Mouse (Mus musculus) c-Kit-positive CD71-positive TER-119-positive erythroid progenitor cells, embryonic 14.5 days (primary cell): ENCODE measurements around the gene Ttll4.

ENCODE experiments used
- DNase-seq: peaks from one replicate; pipeline ENCODE4 v3.0.0-alpha.2; 2013; ENCODE audit warnings: low spot score

The Ttll4 gene

DNA sequence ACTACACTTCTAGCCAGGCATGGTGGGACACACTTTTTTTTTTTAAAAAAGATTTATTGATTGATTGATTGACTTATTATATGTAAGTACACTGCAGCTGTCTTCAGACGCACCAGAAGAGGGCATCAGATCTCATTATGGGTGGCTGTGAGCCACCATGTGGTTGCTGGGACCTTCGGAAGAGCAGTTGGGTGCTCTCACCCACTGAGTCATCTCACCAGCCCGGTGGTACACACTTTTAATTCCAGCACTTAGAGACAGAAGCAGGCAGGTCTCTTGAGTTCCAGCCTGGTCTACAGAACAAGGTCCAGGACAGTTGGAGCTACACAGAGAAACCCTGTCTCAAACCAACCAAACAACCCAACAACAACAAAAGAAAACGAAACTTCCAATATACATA, 50.5 kb downstream of the Ttll4 start:
- DNase-seq: no peak

DNA sequence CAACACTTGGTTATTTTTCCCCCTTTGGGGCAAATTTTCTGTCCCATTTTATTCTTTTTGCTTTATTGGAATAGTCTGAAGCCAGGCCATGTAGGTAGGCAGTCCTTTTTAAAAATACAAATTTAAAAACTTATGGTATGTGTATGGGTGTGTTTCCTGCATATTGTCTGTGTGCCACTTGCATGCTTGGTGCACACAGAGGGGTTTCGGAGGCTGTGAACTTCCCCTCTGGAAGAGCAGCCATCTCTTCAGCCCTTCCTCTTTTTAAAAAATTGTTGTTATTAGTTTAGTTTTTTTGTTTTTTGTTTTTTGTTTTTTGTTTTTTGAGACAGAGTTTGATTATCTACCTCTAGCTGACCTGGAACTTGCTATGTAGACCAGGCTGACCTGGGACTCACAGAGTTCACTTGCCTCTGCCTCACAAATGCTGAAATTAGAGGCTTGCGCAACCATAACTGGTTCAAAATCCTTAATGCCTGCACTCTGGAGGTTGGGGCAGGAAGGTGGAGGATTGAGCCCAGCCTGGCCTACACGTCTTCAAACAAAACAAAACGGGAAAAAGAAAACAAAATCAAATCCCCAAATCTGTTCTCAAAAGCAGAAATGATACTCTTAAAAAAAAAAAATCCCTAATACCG, 51.0 kb downstream of the Ttll4 start:
- DNase-seq: no peak

DNA sequence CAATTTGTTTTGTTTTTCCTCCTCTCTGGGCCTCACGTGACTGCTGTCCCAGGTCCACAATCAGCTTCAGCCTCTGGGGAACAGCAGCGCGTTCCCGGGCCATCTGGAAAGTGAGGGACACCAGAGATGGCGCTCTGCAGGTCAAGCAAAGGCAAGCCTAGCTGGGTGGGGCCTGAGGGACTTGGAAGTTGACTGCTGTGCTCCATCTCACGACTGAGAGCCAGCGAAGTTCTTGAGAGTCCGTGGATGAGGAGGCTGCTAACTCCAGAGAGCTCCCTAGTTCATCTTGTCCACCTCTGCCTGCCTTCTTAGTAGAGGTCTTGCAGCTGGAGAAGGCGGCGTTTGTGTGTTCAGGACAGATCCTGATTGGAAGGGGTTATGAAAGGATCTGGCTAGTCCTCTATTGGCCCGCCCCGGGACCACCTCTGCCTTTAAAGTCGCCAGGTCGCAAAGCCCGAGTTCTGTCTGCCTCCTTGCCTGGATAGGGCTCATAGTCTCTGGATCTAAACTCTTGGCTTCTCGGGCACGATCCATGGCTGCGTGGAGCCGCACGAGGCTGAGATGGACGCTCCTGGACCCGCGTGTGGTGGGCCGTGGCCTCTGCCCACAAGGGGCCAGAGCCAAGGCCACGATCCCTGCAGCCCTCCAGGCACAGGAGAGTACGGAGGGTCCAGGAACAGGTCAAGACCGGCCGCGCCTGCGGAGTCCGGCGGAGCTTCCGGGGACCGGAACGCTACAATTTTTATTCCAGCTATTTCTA, 51.7 kb downstream of the Ttll4 start, which contains the start of gene Cyp27a1:
Cyp27a1 (plus strand) TSS at position 476 of the 760 bp plus-strand sequence.
- DNase-seq: no peak

DNA sequence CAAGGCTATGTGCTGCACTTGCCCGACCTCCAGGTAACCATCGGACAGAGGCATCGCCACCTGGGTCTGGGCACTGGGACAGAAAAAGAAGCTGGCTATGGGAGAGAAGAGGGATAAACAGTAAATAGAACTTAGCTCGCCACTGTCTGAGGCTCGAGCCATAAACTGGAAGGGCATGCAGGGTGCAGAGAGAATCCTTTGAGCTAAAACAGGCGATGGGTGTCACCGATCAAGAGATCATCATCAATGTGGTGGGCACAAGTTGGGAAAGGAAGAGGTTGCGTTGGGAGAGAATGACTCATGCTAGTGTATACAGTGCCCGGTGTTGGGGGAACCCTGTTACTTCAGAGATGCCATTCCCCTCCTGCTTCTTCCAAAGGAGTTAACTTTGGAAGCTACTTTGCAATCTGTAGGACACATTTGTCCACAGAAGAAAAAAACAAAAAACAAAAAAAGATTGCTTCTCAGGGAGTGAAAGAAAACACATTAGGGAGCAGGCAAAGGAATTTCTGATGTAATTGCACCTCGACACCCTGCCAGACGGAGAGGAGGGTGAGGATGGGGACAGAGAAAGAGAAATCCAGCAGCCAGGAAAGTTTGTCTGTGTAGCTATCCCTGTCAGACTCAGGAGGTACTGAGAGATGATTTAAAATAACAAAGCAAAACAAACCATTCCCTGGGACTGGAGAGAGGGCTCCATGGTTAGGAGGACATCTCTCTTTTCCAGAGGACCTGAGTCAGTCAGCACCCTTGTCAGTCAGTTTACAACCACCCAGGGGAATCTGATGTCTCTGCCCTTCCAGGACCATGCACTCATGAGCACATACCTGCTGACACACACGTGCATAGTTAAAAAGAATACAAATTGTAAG, 52.5 kb downstream of the Ttll4 start:
- DNase-seq: no peak

DNA sequence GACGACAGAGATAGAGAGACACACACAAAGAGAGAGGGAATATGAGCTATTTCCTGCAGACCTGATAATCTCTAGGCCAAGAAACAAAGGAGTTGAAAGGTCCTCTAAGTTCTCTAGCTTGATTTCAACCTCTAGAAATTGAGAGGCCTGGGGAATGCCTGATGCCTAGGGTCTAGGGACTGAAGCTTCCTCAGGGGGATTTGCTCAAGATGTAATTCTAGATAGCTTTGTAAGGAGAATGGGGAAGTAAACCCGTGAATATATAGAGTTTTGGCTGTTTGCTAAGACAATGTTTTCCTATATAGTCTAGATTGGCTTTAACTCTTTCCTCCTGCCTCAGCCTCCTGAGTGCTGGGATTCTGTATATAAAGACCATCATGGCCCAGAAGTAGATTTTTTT, 53.4 kb downstream of the Ttll4 start:
- DNase-seq: no peak

DNA sequence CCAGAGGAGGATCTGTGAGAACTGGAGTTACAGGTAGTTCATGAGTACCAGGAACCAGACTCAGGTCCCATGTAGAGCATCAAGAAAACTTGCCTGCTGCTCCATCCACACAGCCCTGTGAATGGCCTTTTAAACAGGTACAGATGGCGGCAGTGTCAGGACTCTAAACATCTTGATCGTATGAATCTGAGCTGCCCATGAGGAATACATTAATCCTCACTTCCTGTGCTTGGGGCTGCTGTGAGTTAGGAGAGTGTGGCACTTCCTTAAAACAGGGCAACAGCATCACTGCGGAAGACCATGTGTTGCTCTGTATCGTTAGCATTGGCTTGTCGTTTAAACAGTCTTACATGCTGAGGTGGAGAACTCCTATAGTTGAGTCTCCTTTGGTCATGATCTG, 53.9 kb downstream of the Ttll4 start:
- no peak for DNase-seq

DNA sequence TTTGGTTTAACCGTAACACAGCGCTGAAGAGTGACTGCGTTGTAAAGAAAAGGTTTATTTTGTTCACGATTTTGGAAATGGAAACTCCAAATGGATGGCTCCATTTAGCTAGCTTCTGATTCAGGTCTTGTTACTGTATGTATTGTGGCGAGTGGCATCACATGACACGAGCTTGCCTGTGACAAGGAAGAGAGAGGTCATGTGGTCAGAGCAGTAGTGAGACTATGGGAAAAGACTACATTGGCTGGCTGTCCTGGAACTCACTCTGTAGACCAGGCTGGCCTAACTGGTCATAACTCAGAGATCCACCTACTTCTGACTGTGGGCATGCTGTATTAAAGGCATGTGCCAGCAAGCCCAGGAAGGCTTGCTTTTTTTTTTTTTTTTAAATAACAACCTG, 54.3 kb downstream of the Ttll4 start:
- DNase-seq: no peak

DNA sequence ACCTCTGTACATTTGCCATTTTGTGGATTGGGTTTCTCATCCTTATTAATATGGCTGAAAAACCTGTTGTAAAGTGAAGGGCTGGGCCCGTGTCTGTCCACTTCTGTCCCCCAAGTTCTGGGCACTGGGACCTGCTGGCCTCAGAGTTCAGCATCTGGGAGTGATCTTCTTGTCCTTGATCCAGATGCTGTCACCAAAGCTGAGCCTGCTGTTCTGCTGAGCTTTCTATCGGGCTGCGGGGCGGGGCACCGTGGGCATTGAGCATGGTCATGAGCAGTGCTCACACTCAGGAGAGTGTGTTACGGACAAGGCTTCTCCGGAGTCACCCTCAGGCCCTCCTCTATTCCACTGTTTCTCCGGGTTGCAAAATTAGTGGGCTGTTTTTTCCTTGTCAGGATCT, 56.6 kb downstream of the Ttll4 start:
- DNase-seq: no peak

DNA sequence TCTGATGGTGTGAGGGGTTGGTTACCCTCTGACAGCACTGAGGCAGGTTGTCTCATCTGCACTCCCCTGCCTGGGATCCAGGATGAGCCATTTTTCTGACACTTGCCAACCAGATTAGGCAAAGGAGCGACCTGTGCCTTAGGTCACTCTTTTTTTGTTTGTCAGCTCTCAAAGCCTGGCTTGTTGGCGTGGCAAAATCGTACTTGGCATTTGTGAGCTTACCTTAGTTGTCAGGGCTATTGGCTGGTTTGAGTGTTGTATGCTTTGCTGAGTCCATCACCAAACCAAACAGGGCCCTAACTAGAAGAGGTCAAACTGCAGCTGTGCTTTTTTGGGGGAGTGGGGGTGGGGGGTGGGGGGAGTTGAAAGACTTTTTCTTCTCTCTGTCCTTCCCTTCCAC, 57.7 kb downstream of the Ttll4 start:
- no peak for DNase-seq

DNA sequence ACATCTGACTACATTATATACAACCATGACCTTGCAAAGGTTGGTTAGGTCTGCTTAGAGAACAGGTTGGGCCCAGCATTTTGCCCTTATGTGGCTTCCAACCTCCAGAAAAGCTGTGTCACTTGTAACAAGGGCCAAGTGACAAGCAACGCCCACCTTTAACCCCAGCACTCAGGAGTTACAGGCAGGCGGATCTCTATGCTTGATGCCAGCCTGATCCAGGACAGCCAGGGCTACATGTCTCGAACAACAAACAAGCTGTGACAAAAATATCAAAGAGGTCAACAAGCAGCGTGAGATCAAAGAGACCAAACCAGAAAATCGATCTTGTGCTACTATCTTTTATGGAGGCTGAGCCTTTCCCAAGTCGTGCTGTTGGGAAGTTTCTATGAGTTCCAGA, 60.1 kb downstream of the Ttll4 start:
- DNase-seq: no peak

DNA sequence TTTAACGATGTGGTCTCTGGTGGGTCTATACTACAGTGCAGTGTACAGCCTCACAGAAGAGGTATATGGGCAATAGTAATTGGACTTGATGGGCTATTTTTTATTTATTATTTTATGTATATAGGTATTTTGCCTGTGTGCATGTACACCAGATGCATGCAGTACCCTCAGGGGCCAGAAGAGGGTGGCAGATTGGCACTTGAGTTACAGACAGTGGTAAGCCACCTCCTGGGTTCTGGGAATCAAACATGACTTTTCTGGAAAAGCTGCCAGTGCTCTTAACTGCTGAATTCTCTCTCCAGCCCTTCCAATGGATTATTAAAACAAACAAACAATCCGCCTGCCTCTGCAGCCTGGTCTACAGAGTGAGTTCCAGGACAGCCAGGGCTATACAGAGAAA, 62.2 kb downstream of the Ttll4 start:
- peak; percentile 38 for DNase-seq

DNA sequence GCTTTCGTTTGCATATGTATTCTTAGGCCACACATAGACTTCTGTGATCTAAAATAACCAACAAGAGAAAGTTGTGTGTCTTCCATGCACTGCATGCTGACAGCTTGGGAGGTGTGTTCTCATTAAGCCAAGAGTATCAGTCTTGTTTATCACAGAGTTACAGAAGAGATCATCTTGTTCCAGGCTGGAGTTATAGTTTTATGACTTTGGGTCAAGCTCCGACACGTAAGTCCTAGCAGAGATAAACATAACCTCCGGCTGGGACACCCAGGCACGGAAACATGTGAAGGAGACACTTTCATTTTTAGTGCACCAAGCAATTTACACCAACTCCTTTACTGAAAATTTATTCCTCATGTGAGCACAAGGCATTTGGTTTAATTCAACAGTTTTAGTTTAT, 64.6 kb downstream of the Ttll4 start:
- no peak for DNase-seq

DNA sequence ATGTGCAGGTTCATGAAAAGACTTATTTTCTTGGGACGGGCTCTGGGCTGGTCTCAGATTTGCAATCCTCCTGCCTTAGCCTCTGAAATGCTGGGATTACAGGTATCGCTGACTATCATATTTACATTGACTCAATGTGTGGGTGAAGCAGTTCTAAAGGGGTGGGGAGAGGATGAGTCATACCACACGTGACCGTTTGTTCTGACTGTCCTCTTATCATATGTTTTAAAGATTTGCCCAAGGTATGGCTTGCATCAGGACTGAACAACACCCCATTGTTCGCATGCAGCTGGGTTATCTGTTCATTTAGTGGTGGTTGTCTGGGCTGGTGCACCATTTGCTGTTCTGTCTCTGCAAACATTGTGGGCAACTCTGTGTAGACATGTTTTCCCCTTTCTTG, 65.1 kb downstream of the Ttll4 start:
- DNase-seq: no peak

DNA sequence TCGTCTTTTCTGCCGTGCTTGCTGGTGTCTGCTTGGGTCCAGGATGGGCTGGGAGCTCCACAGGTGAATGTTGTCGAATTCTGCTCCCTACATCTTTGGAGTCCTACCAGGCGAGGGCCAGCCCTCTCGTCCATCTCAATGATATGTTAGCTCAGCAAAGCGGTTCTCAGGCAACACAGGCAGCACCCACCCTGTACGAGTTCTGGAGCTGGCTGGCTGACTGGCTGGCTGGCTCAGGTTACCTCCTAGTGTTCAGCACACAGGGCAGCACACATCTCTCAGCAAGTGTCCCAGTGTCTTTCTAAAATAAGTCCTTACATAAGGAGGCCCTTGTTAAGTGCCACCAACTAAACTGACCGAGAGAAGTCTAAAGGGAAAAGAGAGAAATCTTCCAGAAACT, 66.9 kb downstream of the Ttll4 start:
- no peak for DNase-seq

DNA sequence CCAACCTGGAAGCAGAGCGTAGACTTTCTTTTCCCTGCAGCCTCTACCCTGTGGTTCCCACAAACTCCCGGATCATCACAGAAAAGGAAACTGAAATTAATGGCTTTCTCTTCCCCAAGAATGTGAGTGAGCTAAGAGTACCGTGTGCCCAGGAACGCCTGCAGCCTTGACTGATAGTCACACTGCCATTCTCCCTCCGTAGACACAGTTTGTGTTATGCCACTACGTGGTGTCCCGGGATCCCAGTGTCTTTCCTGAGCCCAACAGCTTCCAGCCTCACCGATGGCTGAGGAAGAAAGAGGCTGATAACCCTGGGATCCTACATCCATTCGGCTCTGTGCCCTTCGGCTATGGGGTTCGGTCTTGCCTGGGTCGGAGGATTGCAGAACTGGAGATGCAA, 75.4 kb downstream of the Ttll4 start:
- no peak for DNase-seq

DNA sequence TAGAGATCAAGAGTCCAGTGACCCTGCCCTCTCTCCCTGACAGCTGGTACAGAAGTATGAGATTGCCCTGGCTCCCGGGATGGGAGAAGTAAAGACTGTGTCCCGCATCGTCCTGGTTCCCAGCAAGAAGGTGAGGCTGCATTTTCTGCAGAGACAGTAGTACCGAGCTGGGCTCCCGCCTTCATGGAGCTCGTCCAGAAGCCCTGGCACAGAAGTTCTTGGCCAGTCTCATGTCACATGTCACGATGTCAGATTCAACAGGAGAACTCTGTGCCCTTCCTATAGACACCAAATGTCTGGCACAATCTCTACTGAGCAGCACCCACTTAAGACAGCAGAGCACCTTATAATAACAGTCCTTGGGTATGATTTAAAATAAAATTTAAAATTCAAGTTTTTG, 76.0 kb downstream of the Ttll4 start:
- no peak for DNase-seq

DNA sequence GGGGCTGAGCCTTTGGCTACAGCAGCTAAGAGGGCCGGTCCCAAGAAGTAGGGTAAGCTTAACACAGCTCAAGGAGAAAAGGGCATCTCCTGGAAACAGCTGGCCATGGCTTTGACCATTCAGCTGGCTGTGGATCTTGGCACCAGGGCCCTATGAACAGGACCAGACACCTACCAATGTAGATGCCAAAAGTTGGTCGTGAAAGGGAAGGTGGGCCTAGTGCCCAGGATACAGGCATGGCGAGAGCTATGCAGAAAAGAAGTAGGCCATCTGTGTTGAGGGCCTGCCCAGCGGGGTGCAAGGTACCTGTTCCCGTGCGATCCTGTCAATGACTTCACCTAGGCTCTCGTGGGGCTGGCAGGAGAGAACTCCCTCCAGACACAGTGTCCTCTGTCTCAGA, 79.3 kb downstream of the Ttll4 start:
- DNase-seq: no peak

DNA sequence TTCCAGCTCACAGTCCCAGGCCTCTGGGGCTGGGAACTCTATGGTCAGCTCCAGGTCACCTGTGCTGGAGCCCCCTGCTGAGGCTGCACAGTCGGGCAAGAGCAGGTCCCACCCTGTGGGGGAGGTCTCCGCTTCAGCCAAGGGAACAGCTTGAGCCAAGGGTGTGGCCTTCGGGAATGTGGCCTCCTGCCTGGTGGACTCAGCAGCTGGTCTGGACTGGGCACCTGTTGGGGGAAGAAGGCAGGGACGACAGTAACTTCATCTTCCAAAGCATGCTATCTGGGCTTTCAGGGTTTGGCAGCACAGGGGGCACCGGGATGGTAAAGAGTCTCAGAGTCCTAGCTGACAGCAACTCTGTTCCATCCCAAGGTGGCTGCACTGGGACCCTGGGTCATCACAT, 85.8 kb downstream of the Ttll4 start:
- DNase-seq: no peak

DNA sequence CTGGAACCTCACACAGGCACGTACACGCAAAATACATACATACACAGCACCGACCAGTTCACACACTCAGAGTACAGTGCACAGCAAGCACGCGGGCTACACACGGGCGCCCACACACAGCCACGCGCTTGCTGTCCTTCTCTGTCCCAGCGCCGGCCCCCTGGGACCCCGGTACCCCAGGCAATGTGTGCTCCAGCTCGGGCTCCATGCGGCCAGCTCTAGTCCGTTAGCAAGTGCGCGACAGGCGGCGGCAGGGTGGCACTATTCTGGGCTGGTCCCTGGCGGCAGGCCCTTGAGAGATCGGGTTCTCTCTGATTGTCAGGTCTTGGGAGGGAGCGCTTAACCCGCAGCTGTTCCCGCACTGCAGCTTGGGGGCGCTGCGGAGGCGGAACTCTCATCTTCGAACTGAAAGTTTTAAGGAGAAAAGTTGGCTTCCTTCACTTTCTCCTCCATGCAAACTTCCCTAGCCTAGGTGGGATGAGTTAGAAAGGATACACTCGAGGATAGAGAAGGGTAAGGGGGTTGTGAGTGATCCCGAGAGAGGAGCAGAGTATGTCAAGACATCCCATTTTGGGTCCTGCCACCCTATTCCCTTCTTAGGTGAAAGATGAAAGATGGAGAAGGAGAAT, 87.2 kb downstream of the Ttll4 start, which contains the start of gene Prkag3:
Prkag3 (minus strand) TSS at position 579 of the 629 bp plus-strand sequence.
- DNase-seq: peak; percentile 22

DNA sequence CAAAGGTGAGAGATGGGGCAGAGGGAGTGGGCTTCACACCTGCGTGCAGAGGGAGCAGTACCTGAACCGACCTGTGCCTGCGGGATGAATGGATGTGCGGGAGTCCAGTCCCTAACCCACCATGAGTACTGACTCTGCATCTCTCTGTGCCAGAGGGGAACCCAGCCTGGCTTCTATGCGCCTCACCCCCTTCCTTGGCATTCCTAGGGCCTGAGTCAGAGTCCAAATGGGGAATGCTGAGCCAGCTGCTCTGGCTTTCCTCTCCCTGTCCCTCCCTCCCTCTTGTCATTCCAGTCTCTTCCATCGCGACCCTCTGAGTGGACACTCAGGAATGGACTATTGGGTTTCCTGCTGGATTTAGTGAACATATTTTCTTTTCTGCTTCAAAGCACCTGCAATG, 87.8 kb downstream of the Ttll4 start:
- DNase-seq: no peak

DNA sequence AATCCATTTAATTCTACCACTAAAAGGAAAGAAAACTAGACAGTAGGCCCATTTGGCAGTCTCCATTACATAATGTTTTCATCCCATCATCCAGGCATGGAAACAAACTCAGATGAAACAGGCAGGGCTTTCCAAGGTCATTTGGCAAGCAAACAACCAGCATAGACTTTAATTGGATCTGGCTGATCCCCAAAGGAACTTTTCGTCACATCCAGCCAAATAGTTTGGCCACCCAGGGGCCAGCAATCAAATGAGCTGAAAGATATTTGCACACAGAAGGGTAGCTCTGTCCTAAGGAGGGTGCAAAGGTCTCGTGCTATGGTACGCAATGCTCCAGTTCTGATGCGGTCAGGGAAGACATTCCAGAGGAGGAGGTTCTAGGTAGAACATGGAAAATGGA, 89.1 kb downstream of the Ttll4 start:
- no peak for DNase-seq

DNA sequence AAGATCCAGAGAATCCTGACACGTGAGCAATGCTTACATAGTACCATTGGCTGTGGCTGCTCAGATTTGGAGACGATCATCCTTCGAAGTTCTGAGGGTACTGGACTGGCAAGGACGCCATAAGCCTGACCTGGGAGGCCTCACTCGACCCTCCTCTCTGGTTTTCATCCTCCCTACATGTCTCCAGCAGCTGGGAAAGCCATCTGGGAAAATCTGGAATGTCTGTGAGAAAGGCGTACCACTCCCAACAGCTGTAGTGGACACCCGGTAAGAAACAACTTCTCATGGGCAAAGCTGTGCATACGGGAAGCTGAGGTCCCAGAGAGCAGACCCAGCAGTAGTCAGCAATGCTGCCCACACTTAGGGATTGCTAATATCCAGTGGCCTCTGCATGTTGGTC, 90.6 kb downstream of the Ttll4 start:
- no peak for DNase-seq
